Mouse (Mus musculus): ENCODE data around the gene Cdc42ep2.

Cdc42ep2 gene

GRCm38 (mm10) chr19:5924713-5925093, at the start of gene Cdc42ep2:
Gene Cdc42ep2 (minus strand): TSS chr19:5924816.
- peak; percentile 94 for DNase-seq

GRCm38 (mm10) chr19:5967664-5968063, 43.0 kb upstream of the Cdc42ep2 start:
- no peak for DNase-seq

GRCm38 (mm10) chr19:5966786-5967185, 42.2 kb upstream of the Cdc42ep2 start:
- DNase-seq = no peak

- DNase-seq = no peak
Observed at GRCm38 (mm10) chr19:5965910-5966309, 41.3 kb upstream of the Cdc42ep2 start.

GRCm38 (mm10) chr19:5965280-5965679, 40.7 kb upstream of the Cdc42ep2 start:
- DNase-seq = peak; percentile 56

- no peak for DNase-seq
Observed at GRCm38 (mm10) chr19:5964804-5965203, 40.2 kb upstream of the Cdc42ep2 start.

GRCm38 (mm10) chr19:5963883-5964562, 39.4 kb upstream of the Cdc42ep2 start, which contains the start of gene Pola2:
Gene Pola2 (minus strand): TSS chr19:5964202.
- DNase-seq = peak; percentile 81

GRCm38 (mm10) chr19:5962651-5963050, 38.0 kb upstream of the Cdc42ep2 start:
- no peak for DNase-seq

- DNase-seq = no peak
Observed at GRCm38 (mm10) chr19:5957371-5957770, 32.8 kb upstream of the Cdc42ep2 start.

GRCm38 (mm10) chr19:5956685-5957084, 32.1 kb upstream of the Cdc42ep2 start:
- DNase-seq = peak; percentile 46

- no peak for DNase-seq
Observed at GRCm38 (mm10) chr19:5955704-5956670, 31.4 kb upstream of the Cdc42ep2 start.

- no peak for DNase-seq
Observed at GRCm38 (mm10) chr19:5954936-5955335, 30.3 kb upstream of the Cdc42ep2 start.

- DNase-seq = no peak
Observed at GRCm38 (mm10) chr19:5954031-5954710, 29.6 kb upstream of the Cdc42ep2 start.

GRCm38 (mm10) chr19:5953201-5953770, 28.7 kb upstream of the Cdc42ep2 start:
- DNase-seq = no peak

- no peak for DNase-seq
Observed at GRCm38 (mm10) chr19:5952071-5952691, 27.6 kb upstream of the Cdc42ep2 start.

GRCm38 (mm10) chr19:5951631-5952030, 27.0 kb upstream of the Cdc42ep2 start:
- DNase-seq = no peak

GRCm38 (mm10) chr19:5950218-5950617, 25.6 kb upstream of the Cdc42ep2 start:
- no peak for DNase-seq

- DNase-seq = no peak
Observed at GRCm38 (mm10) chr19:5945891-5946290, 21.3 kb upstream of the Cdc42ep2 start.

GRCm38 (mm10) chr19:5945027-5945426, 20.4 kb upstream of the Cdc42ep2 start:
- peak; percentile 86 for DNase-seq

- no peak for DNase-seq
Observed at GRCm38 (mm10) chr19:5944145-5944544, 19.5 kb upstream of the Cdc42ep2 start.

GRCm38 (mm10) chr19:5943404-5943803, 18.8 kb upstream of the Cdc42ep2 start:
- DNase-seq = no peak

GRCm38 (mm10) chr19:5942581-5942980, 18.0 kb upstream of the Cdc42ep2 start:
- no peak for DNase-seq

All from layer of hippocampus, adult 9-11 months (tissue).